Comparison of ENCODE assay signal across 7 mouse cellular contexts in genomic region chr17:33890533-33891059, GRCm38 (mm10). TPM values are rescaled to one million over a fixed set of nuclear protein-coding genes. Genes with fewer than 3 reads are reported as not detected.
DNase-seq lines count a peak whose midpoint lies in the region; ATAC-seq lines count a peak whose summit lies in the region.

TSS of gene Kifc1 (minus strand) at chr17:33890661.

- ATAC-seq in embryonic facial prominence, embryonic 11.5 days (replicated peaks; ENCODE audit: insufficient number of reproducible peaks, low FRiP score, low TSS enrichment, low read depth), result peak; percentile 98
- peak; percentile 99 for ATAC-seq in granulocyte monocyte progenitor cell, adult 5-6 weeks (replicated peaks; ENCODE audit: poor library complexity, severe bottlenecking)
- ATAC-seq in midbrain, embryonic 13.5 days, result peak; percentile 99

- H3K9me3 ChIP-seq in embryonic facial prominence, embryonic 11.5 days (replicated peaks; ENCODE audit: control insufficient read depth, low read length), result no peaks in the 10 kb centered on the region
- H3K9me3 ChIP-seq in limb, embryonic 10.5 days (replicated peaks), result no peaks in the 10 kb centered on the region
- no peaks in the 10 kb centered on the region for H3K9me3 ChIP-seq in midbrain, embryonic 13.5 days

- WGBS in embryonic facial prominence, embryonic 11.5 days, result under 1% methylated on average over 49 of the region's 49 CpGs
- WGBS in limb, embryonic 10.5 days, result under 1% methylated on average over 49 of the region's 49 CpGs
- WGBS in midbrain, embryonic 13.5 days, result under 1% methylated on average over 49 of the region's 49 CpGs

- H3K27me3 ChIP-seq in embryonic facial prominence, embryonic 11.5 days (ENCODE audit: control insufficient read depth, insufficient read depth, low read length), result no peaks in the 10 kb centered on the region
- H3K27me3 ChIP-seq in limb, embryonic 10.5 days (ENCODE audit: low read depth, poor library complexity, severe bottlenecking), result no peaks in the 10 kb centered on the region
- H3K27me3 ChIP-seq in midbrain, embryonic 13.5 days, result peaks cover 3% of the 10 kb centered on the region; the same call in 1 of the 2 replicates

- DNase-seq in adrenal gland, postnatal 14 days, result peak; percentile 99
- DNase-seq in embryonic facial prominence, embryonic 11.5 days (ENCODE audit: low spot score), result peak; percentile 100
- peak; percentile 100 for DNase-seq in kidney, adult 11 months
- peak; percentile 99 for DNase-seq in limb, embryonic 10.5 days (ENCODE audit: low spot score)
- DNase-seq in spleen, adult 12 weeks (ENCODE audit: low spot score), result peak; percentile 99

- peak within 1 kb of the TSS; percentile 54 for H3K4me2 ChIP-seq in embryonic facial prominence, embryonic 11.5 days (ENCODE audit: low read depth, low read length)
- peak within 1 kb of the TSS; percentile 72 for H3K4me2 ChIP-seq in midbrain, embryonic 13.5 days (replicated peaks)

- H3K4me3 ChIP-seq in embryonic facial prominence, embryonic 11.5 days (ENCODE audit: low read depth, low read length), result peak within 1 kb of the TSS; percentile 61
- peak within 1 kb of the TSS; percentile 77 for H3K4me3 ChIP-seq in limb, embryonic 10.5 days
- H3K4me3 ChIP-seq in midbrain, embryonic 13.5 days (replicated peaks), result peak within 1 kb of the TSS; percentile 64

- H3K27ac ChIP-seq in embryonic facial prominence, embryonic 11.5 days (replicated peaks; ENCODE audit: low read depth, low read length), result no peak within 1 kb of the TSS; the same call in 1 of the 2 replicates
- peak within 1 kb of the TSS; percentile 91 for H3K27ac ChIP-seq in limb, embryonic 10.5 days
- 0 out of 2 replicates have a peak within 1 kb of the TSS, but pooled peaks have one; percentile 25 for H3K27ac ChIP-seq in midbrain, embryonic 13.5 days

- peak within 1 kb of the TSS; percentile 76 for H3K9ac ChIP-seq in embryonic facial prominence, embryonic 11.5 days (replicated peaks; ENCODE audit: low read length)
- peak within 1 kb of the TSS; percentile 69 for H3K9ac ChIP-seq in midbrain, embryonic 13.5 days (replicated peaks)

- H3K4me1 ChIP-seq in embryonic facial prominence, embryonic 11.5 days (ENCODE audit: control insufficient read depth, insufficient read depth, low read length), result peaks cover 2% of the 10 kb centered on the region; the same call in 1 of the 2 replicates
- peaks cover 15% of the 10 kb centered on the region for H3K4me1 ChIP-seq in limb, embryonic 10.5 days
- H3K4me1 ChIP-seq in midbrain, embryonic 13.5 days (replicated peaks), result peaks cover 19% of the 10 kb centered on the region

- no peaks in the 10 kb centered on the region for H3K36me3 ChIP-seq in embryonic facial prominence, embryonic 11.5 days (replicated peaks; ENCODE audit: control insufficient read depth, insufficient read depth, low read depth, low read length)
- H3K36me3 ChIP-seq in limb, embryonic 10.5 days, result peaks cover 15% of the 10 kb centered on the region
- peaks cover 4% of the 10 kb centered on the region; the same call in 1 of the 2 replicates for H3K36me3 ChIP-seq in midbrain, embryonic 13.5 days

RNA-seq across cellular contexts. Expression of gene Kifc1, which starts in this region (rescaled TPM):
- total RNA-seq in adrenal gland, postnatal 14 days (2021), result 11.0 and 12.4 TPM in 2 replicates
- polyA plus RNA-seq in embryonic facial prominence, embryonic 11.5 days (2014; fragmentation: Nextera tagmentation; extraction: Ambion mirVana), result 9.4 and 13.4 TPM in 2 replicates
- 9.5 and 13.9 TPM in 2 replicates for total RNA-seq in granulocyte monocyte progenitor cell, adult 5-6 weeks (2014; fragmentation: Nextera tagmentation)
- total RNA-seq in granulocyte monocyte progenitor cell, adult 5-6 weeks (2017), result 31.3 and 35.8 TPM in 2 replicates
- 5.9 and 6.6 TPM in 2 replicates for polyA plus RNA-seq in limb, embryonic 10.5 days (2016; fragmentation: Nextera tagmentation; extraction: Ambion mirVana)
- polyA plus RNA-seq in midbrain, embryonic 13.5 days (2015; fragmentation: Nextera tagmentation; extraction: Ambion mirVana), result 2.9 and 3.0 TPM in 2 replicates
